Mouse (Mus musculus) 3T3-L1 (cell line): ENCODE results near the gene Tpx2.

Experiments
- DNase-seq: peaks from one replicate; pipeline ENCODE4 v3.0.0-alpha.2; 2015; ENCODE audit warnings: low read depth, low spot score

Gene Tpx2

DNA sequence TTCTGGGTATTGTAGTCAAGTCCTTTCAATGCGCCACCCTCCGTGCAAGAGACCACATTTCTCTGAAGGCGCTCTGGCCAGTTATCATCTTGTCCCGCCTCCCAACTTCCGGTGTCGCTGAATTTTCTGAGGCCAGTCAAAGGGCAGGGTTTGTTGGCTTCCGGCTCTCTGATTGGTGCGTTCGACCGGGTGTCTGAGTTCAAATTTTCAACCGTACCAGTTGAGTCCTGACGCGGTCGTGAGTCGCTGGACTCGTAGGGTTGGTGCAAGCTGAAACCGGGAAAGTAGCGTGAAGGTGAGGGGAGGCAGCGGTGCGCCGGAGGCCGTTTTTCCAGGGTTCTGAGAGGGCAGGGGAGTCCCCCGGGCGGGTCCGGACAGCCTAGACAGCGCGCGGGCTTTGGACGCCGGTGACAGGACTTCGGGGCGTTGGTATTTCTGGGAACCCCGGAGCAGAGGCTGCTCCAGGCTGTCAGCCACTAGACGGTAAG, at the start of gene Tpx2:
Gene Tpx2 (plus strand): TSS at position 150 of the 488 bp plus-strand sequence.
- DNase-seq = peak; percentile 100

DNA sequence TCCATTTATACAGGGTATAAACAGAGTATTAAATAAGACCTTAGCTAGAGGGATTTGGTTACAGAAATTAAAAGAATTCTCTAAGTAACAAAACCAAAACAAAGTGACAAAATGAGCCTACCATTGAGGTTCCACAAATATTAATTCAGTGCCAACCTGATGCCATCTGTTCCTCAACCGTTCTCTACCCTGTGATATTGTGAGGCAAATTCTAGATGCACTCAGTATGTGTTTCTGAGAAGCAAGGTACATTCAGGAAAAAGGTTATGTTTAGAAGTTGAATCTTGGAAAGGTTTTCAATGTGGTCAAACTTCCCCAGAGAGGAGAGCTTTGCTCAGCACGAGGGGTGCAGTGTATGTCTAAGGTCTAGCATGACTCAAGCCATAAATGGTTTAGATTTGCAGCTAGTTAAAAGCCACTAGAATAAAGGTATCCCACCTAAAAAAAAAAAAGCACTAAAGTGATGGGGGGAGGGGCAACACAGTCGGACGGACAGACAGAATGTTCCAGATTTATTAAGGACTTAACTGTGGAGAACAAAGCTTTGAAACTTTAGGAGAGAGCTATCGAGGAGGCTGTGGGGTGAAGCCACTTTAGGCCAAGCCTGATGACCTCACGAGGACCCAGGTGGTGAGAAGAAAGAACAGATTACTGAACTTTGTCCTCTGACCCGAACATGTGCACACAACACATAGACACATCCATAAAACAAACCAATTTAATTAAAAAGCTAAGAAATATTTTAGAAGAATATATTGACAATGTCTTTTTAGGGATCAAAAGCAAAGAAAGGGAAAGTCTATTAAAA, 47.6 kb upstream of the Tpx2 start:
- DNase-seq = no peak

DNA sequence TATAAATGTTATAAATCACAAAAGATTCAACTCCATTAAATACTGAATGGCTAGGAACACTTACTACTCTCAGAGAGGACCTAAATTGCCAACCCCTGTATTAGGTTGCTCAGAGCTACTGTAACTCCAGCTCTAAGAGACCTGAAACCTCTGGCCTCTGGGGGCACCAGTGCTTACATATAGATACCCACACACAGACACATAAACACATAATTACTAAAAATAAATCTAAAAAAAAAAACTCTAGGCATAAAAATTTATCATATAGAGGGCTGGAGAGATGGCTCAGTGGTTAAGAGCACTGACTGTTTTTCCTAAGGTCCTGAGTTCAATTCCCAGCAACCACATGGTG, 47.0 kb upstream of the Tpx2 start:
- no peak for DNase-seq

DNA sequence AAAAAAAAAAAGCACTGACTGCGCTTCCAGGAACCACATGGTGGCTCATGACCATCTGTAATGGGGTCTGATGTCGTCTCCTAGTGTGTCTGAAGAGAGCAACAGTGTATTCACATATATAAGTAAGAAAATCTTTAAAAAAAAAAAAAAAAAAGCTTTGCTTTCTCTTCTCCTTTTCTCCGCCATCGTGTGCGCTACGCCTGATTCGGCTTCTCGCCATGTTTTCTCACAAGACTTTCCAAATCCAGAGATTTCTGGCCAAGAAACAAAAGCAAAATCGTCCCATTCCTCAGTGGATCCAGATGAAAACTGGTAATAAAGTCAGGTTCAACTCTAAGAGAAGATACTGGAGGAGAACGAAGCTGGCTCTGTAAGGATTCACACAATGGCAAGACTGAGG, 45.5 kb upstream of the Tpx2 start:
- DNase-seq = no peak

DNA sequence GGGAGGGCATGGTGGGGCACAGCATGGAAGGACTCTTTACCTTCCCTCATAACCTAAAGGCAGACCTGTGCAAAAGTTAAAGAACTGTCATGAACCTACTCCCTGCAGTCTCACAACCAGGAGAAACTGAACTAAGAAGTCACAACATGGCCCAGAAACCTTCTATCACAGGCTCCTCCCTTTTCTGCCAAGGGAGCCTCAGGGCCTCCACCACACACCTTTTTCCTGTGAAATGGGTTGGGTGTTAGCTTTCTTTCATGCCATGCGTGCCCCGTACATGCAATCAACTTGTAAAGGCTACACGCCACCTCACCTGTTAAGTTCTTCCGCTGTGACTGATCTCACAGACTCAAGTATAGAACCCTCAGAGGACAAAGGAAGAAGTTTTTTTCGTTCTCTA, 44.7 kb upstream of the Tpx2 start:
- DNase-seq = no peak

DNA sequence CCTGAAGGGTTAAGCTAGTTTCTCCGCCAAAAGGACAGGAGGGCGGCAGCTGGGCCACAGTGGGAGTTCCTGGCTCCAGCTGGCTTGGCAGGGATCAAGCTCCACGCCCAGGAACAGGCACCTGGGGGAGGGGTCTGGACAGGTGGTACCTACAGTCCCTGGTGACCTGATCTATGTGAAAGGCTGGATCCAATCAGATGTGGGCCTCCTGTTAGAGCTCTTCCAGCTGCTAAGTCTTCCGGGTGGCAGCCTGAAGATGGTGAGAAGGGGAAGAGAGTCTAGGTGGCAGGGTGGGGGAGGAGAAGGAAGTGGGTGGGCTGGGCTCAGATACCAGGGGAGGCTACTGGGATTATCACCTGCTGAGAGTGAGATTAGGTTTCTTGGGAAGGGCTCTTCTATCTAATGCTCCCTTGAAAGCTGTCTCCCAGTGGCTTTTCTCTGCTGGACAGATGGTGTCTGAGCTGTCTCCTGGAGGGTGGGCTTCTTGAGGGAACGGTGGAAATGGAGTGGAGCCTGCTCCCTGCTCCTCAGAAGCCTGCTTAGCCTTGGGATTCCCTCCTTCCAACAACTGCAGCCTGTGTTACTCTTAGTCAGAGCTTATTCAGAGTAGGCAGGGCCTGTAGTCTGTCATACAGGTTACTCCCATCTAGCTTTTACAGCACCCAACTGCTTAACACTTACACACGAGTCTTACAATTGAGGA, 43.2 kb upstream of the Tpx2 start:
- peak; percentile 59 for DNase-seq

DNA sequence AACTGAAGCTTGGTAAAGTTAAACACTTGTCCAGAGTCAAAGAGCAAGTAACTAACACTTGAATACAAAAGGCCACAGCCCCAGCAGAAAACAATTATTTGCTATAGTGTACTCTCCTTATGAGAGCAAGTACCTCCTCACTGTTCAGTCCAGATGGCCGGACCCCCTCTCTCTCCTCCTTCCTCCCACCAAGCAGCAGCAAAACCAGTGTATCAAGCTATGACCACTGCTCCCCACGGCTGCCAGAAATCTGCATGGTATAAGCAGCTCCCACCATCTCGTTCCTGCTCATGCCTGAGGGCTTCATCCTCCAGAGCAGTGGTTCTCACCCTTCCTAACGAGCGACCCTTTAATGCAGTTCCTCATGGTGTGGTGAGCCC, 42.7 kb upstream of the Tpx2 start:
- no peak for DNase-seq

DNA sequence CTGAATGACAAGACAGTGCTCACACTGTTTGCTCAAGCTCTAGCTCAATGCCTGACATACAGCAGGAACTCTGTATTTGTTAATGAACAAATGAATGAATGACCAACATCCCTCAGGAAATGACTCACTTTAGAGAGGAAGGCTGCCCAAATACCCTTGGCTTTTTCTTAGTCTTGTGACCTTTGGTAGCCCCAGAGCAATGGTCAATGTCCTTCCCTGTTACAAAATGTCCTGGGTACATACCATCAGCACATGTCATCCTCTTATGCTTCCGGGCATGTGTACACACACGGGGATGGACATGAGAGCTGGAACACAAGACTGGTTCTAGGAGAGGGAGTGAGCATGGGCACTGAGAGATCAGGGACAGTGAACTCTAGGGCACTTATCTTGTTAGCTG, 41.7 kb upstream of the Tpx2 start:
- DNase-seq = peak; percentile 92

DNA sequence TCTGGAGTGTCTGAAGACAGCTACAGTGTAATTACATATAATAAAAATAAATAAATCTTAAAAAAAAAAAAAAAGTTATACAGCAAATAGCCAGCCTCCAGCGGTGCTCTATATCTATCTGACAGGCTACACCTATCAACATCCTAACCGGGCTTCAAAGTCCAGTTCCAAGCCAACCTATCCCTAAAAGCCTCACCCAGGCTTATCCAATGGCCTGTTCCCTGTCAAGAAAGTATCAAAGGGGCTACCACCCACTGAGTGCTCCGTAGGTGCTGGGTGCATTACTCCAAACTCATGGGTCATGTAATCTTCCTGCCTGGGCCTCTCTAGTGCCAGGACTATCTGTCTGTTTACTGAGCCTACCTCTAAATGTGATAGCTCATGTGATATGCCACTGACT, 39.6 kb upstream of the Tpx2 start:
- no peak for DNase-seq

DNA sequence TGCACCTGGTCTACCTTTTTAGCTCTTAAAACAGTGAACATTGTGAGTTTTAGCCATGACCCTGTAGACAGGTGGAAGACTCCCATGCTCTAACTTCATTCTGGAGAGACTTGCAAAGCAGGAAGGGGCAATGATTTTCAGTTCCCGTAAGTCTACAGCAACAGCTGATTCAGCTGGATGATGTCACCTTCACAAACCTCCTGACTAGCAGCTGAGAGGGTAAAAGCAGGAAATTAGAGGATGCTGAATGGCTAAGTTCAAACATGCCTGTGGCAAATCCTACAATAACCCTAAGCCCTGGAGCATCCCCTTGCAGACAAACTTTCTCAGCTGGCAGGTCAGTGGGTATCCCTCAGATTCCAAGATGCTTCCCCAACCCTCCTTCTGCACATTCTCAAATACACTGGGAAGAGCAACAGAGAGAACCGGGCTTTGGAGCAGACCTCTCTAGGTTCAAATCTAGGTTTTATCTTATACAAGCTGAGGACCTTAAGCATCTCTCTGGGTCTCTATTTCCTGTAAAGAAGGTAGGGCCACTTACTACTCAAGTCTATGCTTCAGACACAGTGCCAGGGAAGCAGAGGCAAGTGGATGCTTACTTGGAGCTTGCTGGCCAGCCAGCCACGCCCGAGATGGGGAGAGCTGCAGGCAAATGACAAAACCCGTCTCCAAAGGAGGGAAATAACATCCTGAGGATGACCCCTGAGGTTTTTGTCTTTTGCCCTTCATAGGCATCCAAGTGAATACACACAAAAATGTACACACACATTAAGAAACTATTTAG, 37.4 kb upstream of the Tpx2 start:
- DNase-seq = peak; percentile 75

DNA sequence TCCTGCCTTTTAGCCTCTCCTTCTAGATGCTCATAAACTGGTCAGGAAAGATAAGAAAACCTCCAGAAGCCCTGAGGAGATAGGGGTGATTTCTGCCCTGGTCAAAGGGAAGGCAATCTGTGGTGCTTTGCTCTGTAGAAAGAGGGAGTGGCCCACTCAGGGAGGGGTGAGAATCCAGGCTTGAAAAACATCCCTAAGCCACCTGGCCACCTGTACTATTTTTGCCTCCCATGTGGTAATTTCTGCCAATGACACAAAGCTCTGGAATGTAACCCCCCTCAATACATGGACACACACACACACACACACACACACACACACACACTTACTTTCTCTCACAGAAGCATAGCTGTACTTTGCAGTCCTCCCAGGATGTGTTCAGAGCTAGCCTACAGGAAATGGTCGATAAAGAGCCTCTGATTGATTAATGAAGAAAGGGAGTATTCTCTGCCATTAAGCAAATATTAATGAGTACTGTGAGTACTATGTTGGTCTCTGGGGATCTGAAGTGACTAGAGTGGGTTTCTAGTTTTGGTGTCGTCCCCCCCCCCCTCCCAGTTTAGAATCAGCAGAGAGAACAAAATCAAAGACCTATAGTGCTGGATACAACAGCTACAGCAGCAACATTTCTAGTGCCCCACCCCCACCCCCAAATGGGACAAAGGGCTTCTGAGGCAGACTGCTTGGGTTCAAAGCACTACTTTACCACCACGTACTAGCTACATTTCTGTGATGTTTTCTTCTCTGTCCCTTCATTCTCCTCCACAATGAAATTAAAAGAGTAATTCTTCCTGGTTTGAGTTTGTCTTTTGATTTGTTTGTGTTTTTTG, 36.2 kb upstream of the Tpx2 start:
- DNase-seq = peak; percentile 33

DNA sequence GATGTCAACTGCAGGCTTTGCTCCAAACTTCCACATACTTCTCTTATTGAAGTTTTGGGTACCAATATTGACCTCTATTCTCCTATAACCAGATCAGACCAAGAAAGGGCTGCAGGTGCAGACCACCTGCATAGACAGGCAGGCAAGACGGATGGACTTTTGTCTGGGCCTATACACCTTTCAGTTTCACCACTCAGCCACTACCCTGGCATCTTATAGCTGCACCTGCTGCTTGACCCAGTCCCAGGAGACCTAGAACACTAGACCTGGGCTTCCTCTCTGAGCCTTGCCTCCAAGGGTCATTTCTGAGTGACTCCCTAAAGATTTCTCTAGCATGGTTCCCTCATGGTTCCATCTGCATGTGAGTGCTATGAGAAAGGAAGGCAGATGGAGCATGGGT, 34.5 kb upstream of the Tpx2 start:
- DNase-seq = no peak

DNA sequence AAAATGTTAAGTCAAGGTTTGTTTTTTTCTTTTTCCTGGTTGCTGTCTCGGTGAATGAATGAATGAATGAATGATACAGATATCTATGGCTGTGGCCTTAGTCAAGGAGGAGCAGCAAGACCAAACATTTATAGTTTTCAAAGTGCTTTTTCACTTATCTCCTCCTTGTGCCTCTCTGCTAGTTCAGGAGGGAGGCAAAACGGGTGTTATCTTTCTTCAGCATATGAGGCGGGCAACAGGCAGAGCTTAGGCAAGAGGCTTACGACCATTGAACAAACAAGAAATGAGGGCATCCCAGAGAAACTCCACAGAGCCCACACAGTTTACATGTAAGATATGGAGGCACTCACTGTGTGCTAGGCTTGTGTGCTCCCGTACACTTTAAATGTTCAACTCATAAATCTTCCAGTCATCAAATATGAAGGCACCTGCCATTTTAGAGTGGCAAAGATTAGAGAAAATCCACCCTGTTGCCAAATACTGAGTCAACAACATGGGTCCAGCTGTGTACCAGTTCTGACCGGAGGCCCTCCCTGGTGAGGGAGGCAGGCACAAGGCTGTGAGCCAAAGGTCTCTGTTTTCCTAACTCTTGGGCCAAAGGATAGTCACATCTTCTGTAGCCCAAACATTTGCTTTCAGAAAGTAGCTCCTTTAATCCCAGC, 33.4 kb upstream of the Tpx2 start:
- DNase-seq = peak; percentile 56

DNA sequence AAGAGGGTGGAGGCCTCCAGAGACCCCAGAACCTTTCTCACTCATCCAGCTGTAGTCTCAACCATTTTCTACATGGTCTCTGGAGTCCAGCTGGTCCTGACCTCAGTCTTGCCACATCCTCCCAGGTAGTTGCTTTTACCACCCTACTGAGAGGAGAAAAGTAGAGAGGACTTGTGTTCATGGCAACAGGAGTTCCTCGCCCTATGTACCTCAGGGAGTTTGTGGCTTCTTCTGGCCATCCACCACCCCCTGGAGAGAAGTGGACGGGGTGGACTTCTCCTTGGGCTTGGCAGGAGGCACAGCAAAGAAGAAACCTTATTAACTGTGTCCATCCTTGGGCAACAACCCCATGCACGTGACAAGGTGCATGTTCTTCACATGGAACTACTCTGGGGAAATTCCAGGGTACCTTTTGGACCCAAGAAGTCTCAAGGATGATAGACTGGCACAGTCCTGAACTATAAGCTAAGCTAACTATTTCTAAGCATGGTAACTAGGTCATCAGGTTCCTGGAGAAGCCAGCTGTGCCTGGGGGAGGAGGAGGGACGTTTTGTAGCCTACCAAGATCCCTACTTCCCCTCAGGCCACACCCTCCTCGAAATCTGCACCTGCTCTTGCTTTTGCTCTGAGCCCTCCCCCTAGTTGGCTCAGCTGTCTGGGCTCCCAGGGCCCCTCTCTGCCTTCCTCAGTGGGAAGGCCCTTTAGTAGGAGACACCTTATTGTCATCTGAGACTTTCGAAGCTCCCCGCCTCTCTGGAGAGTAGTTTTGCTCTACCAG, 31.7 kb upstream of the Tpx2 start:
- DNase-seq = no peak

DNA sequence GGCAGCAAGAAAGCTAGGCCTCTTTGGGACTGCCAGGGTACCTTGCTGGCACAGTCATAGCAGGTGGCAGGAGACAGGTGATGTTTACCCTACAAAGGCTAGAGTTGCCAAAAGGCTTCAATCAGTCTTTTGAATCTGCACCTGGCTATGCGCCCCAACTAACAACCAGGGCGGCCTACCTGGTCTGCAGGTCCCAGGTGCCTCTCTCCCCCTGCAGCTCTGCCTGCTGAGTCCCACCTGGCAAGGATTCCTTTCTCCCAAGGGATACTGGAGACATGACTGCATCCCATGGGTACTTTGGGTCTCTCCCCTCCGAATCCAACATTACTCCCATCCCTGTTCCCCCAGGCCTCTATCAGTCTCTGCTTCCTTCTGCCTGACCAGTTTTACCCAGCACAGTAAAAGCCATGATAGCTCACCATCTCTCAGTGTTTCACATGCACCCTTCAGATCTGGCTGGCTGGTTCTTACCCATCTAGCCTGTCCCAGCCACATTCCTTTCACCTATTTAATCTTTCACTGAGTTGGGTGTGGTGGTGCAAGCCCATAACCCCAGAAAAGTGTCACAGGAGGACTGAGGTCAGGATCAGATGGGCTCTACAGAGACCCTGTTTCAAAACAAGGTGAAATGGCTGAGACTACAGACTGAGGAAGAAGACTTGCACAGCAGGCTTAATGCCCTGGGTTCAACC, 31.0 kb upstream of the Tpx2 start:
- no peak for DNase-seq

DNA sequence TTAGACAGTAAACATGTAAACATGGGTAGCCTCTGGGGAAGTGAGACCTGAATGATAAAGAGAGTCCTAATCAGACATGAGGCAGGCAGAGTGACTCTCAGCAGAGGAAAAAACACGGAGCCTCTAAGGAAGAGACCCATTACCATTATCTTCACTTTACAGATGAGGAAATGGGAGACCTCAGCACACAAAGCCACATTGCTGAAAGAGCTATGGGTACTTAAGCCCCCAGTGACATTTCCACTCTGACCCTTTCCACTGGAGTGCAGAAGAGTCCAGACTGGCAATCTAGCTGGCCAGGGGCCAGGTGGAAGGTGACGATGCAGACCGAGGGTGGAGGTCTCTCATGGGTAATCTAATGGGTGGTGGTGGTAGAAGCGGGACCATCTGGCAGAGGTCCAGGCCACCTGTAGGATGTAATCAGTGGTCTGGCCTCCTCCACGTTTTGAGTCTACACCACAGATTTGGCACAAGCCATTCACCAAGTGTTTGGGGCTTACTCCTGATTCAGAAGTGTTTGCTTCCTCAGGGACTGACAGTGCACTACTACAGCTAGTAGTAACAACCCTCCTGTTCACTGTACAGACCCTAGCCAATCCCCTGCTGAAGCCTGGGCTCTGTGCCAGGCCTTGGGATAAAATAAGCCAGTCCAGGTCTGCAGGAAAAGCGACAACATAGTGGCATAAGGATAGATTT, 30.0 kb upstream of the Tpx2 start:
- DNase-seq = no peak

DNA sequence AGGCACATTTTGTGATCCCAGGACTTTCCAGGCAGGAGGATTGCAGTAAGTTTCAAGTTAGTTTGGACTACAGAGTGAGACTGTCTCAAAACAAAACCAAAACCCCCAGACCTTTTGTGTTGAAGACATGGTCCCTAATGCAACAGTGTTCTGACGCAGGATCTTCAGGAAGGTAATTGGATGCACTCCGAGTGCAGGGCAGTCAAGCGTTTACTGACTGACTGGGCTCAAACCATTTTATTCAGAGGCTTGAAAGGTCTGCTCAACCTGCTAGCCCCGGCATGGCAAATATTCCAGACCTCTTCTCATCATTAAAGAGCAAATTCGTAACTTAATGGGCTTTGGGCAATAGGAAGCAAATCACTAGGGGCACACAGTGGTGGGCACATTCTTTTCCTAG, 29.1 kb upstream of the Tpx2 start:
- no peak for DNase-seq

DNA sequence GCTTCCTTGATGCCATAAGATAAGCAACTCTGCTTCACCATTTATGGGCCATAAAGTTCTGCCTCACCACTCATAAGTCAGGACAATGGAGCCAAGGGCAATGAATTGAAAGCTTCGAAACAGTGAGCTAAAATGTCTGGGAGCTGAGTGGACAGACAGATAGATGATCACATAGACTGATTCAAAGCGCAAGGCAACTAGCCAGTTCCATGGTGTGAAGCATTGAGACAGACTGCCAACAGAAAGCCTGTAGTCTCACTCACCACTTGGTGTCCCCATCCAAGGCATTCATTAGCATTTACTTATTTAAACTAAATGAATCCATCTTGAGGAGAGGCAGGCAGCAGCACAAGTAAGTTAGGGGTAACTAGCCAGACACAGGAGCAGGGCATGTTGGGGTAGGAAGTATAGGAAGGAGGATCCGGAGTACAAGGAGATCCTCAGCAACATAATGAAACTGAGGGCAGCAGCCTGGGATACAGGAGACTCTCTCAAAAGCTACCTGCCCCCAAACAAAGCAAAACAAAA, 28.6 kb upstream of the Tpx2 start:
- DNase-seq = no peak

DNA sequence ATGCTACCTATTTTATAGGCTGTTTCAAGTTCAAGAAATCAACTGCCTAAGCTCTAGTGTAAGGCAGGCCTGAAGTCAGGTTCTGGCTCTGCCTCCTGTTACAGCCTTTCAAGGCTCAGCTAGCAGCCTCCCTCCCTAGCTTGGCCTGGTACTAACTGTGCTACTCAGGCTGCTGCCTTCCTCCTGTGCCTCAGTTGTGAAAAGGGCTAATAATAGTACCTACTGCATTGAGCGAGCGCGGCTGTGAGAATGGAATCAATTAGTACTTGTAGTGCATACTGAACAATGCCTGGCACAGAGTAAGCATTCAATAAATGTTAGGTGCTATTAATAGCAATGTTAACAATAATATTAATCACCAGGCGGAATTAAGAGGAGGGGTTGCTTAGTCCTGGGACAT, 27.8 kb upstream of the Tpx2 start:
- DNase-seq = no peak
